Mouse (Mus musculus): ENCODE measurements around the gene Gm17535. TPM values are rescaled to one million over a fixed set of nuclear protein-coding genes. Genes with fewer than 3 reads are reported as not detected.
"Not testable (repeated sequence)": the region's sequence is repeated elsewhere in the genome, so short reads cannot be mapped to it uniquely, and the experiment has no call there.

Gene Gm17535
- polyA plus RNA-seq, 1 experiment from 2014 or later: not detected

- H3K36me3 ChIP-seq (ENCODE audit: control insufficient read depth, insufficient read depth); H3K27ac ChIP-seq (ENCODE audit: low read length); H3K27me3 ChIP-seq (replicated peaks; ENCODE audit: control insufficient read depth, insufficient read depth, low read length); H3K4me2 ChIP-seq (ENCODE audit: low read length); H3K9ac ChIP-seq (replicated peaks; ENCODE audit: low read depth, low read length); H3K9me3 ChIP-seq (ENCODE audit: control insufficient read depth, low read length); H3K4me3 ChIP-seq (replicated peaks; ENCODE audit: low read length); H3K4me1 ChIP-seq (replicated peaks; ENCODE audit: control insufficient read depth, insufficient read depth, low read length); ATAC-seq: not testable (repeated sequence)
- 78% methylated on average over 6 of the region's 8 CpGs for WGBS
Observed at GRCm38 (mm10) chr9:3036577-3036976, 2.2 kb downstream of the Gm17535 start, which contains the start of gene Gm10715. Gm10715 (plus strand) TSS chr9:3036877.

GRCm38 (mm10) chr9:3038161-3038560 lies 3.8 kb downstream of the Gm17535 start:
- H3K27ac ChIP-seq (ENCODE audit: low read length); ATAC-seq; H3K4me1 ChIP-seq (replicated peaks; ENCODE audit: control insufficient read depth, insufficient read depth, low read length); H3K36me3 ChIP-seq (ENCODE audit: control insufficient read depth, insufficient read depth); H3K4me3 ChIP-seq (replicated peaks; ENCODE audit: low read length); H3K4me2 ChIP-seq (ENCODE audit: low read length); H3K27me3 ChIP-seq (replicated peaks; ENCODE audit: control insufficient read depth, insufficient read depth, low read length); H3K9me3 ChIP-seq (ENCODE audit: control insufficient read depth, low read length); H3K9ac ChIP-seq (replicated peaks; ENCODE audit: low read depth, low read length): not testable (repeated sequence)
- 67% methylated on average over 4 of the region's 4 CpGs for WGBS

Small RNAs within 50 kb of the gene (microRNA-seq; reads per million reads assigned to microRNA genes)
- not detected for gene Mir101c

Other genes with a start within 250 kb of the Gm17535 start
- not detected in 2 replicates for gene Gm10722, start 33.7 kb upstream of the Gm17535 start, polyA plus RNA-seq (2015; fragmentation: Nextera tagmentation; extraction: Ambion mirVana)
- not detected in 2 replicates for gene Gm11168, start 31.3 kb upstream of the Gm17535 start, polyA plus RNA-seq (2015; fragmentation: Nextera tagmentation; extraction: Ambion mirVana)
- gene Gm10721, start 21.5 kb upstream of the Gm17535 start, polyA plus RNA-seq (2015; fragmentation: Nextera tagmentation; extraction: Ambion mirVana): not detected in 2 replicates
- not detected in 2 replicates for gene Gm10720, start 18.9 kb upstream of the Gm17535 start, polyA plus RNA-seq (2015; fragmentation: Nextera tagmentation; extraction: Ambion mirVana)
- not detected in 2 replicates for gene Gm10719, start 17.2 kb upstream of the Gm17535 start, polyA plus RNA-seq (2015; fragmentation: Nextera tagmentation; extraction: Ambion mirVana)
- gene Gm10718, start 11.1 kb upstream of the Gm17535 start, polyA plus RNA-seq (2015; fragmentation: Nextera tagmentation; extraction: Ambion mirVana): not detected in 2 replicates
- gene Gm10717, start 9.2 kb upstream of the Gm17535 start, polyA plus RNA-seq (2015; fragmentation: Nextera tagmentation; extraction: Ambion mirVana): not detected in 2 replicates
- not detected in 2 replicates for gene Gm10715, start 2.3 kb downstream of the Gm17535 start, polyA plus RNA-seq (2015; fragmentation: Nextera tagmentation; extraction: Ambion mirVana)